Mouse (Mus musculus): ENCODE results near the gene Gm49486.
A peak's percentile ranks its signal among the peaks of the same experiment; 100 is the strongest.

The Gm49486 gene

GRCm38 (mm10) chr15:79271124-79271746 is 42.0 kb downstream of the Gm49486 start:
- peak; percentile 24 to 33 for DNase-seq

GRCm38 (mm10) chr15:79273020-79273419 is 43.8 kb downstream of the Gm49486 start:
- no peak for DNase-seq

GRCm38 (mm10) chr15:79277728-79278127 is 48.5 kb downstream of the Gm49486 start:
- DNase-seq, result no peak

- peak; percentile 34 to 45 for DNase-seq
Measured at GRCm38 (mm10) chr15:79280209-79280608, 51.0 kb downstream of the Gm49486 start.

DNA sequence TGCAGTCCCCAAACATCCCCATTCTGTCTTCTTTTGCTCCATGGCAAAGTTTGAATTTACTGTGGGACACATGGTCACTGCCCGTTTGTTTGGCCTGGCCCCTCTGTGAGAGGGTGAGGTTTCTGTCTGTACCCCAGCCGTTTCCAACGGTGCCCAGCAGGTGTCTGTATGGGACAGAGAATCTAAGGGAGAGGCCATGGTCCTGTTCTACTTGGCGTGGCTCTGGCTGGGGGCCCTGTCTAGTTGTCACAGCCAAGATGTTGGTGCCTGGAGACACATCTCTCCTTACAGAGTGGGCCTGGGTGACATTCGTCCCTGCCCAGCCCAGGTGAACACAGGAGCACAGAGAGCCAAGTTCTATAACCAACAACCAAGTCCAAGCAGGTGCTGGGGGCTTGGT is 51.7 kb downstream of the Gm49486 start:
- no peak for DNase-seq

DNA sequence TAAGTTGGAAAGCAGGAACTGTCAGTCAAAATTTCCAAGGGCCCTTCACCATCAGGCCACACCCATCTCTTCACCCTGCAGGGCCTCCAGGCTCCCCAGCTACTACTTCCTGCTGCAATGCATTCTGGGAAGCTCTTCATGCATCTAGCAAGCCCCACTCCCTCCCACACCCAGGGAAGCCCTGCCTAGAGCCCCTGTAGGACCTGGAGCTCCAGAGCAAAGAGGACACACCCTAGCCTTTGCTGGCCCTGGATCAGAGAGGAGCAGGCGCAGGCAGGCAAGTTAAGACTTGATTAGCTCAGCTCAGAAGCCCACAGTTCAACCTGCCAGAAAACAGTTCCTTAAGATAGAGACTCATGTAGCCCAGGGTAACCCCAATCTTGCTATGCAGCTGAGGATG is 52.2 kb downstream of the Gm49486 start:
- DNase-seq, result peak; percentile 28 to 66

DNA sequence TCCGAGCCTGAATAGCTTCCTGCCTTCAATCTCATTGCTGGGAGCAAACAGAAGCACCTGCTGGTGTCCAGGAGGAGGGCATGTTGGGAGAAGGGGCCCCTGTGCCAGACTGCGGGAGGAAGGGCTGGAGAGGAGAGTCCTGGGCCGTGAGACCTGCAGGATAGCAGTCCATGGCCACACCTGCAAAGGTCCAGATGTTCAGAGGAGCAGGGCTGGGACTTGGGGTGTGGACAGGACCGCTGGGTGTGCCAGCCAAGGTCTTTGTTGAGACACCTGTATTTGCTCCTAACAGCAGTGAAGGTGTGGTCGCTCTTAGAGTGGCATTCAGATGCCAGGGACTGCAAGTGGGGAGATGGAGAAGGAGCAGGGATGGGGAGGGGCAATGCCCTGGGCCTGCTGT is 53.2 kb downstream of the Gm49486 start:
- no peak for DNase-seq

DNA sequence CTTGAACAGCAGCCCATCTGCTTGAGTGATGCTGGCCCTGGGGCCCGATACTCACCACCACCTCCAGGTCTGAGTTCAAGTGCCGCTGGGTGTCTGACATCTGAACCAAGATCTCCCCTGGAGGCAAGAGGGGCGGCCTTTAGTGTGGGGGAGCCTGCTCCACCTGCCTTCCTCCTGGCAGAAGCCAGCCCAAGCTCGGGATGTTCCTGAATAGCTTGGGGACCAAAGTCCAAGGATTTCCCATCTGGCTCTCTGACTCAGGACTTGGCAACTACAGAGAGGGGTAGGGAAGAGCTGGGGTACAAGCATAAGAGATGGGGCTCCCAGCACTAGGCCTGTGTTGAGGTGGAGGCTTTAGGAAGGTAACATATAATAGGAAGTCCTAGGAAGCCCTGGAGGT is 54.2 kb downstream of the Gm49486 start:
- no peak for DNase-seq

- DNase-seq, result no peak
Measured at GRCm38 (mm10) chr15:79285399-79285798, 56.2 kb downstream of the Gm49486 start, which contains the start of gene Baiap2l2. Gene Baiap2l2 (minus strand): TSS chr15:79285537.

GRCm38 (mm10) chr15:79286141-79286540 is 57.0 kb downstream of the Gm49486 start:
- no peak for DNase-seq

- DNase-seq, result no peak
Measured at GRCm38 (mm10) chr15:79287091-79287490, 57.9 kb downstream of the Gm49486 start.

GRCm38 (mm10) chr15:79288387-79288786 is 59.2 kb downstream of the Gm49486 start:
- DNase-seq, result no peak

- no peak for DNase-seq
Measured at GRCm38 (mm10) chr15:79289441-79289840, 60.2 kb downstream of the Gm49486 start.

GRCm38 (mm10) chr15:79290340-79290739 is 61.1 kb downstream of the Gm49486 start:
- DNase-seq, result no peak

GRCm38 (mm10) chr15:79292779-79293178 is 63.6 kb downstream of the Gm49486 start:
- no peak for DNase-seq

DNA sequence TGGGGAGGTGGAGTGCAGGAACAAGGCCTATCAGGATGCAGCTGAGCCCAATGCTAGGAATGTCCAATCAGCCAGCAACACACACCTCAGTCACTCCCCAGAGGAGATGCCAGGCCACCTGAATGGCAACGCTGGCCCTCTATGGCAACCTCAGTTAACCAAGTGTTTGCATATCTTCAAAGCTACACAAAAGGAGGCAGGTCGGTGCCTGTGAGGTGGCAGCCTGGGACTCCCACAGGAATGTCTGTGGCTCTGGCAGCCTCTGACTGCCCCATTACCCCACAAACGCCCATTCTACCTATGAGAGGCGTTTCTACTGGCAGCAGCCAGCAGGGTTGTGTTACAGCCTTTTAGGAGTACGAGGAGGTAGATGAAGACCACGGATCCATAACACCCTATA is 69.4 kb downstream of the Gm49486 start:
- DNase-seq, result no peak

DNA sequence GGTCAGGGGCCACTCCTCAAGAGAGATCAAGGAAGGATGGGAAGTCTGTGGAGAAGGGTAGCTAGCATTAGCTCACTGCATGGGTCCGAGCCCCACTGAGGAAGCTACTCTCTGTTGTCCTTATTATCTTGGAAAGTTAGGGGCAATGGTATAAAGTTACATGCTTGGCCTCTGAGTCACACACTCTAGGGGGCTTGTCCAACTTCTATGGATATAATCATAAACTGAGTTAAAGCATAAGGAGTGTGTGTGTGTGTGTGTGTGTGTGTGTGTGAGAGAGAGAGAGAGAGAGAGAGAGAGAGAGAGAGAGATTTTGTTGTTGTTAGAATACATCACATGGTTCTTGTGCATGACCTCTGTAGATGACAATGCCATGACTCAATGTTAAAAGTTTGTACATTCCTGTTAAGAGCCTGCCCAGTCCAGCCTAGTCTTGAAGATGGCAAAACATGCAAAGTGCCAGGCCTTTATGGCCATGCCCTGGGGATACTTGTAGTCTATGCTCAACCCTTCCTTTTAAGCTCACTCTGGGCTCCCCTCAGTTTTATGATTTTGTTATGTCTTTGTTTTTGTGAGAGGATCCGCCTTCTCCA is 70.5 kb downstream of the Gm49486 start:
- DNase-seq, result no peak

DNA sequence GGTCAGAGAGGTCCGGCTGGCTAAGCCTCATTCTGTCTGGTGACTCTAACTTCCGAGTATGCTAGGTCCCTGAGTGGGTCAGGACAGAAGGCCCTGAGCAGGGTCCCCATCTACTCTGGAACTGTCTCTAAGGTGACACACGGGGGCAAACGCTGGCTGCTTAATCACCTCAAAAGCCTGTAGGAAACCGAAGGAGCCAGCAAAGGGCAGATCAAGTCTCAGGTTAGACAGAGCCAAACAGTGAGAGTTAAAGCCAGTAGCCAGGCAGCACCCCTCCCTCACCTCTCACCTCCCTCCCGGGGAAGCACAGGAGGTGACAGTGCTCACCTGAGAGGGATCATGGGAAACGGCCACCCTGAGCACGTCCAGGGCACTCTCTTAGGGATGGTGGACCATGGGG is 74.5 kb downstream of the Gm49486 start:
- peak in 1 of 2 experiments; percentile 23 for DNase-seq

DNA sequence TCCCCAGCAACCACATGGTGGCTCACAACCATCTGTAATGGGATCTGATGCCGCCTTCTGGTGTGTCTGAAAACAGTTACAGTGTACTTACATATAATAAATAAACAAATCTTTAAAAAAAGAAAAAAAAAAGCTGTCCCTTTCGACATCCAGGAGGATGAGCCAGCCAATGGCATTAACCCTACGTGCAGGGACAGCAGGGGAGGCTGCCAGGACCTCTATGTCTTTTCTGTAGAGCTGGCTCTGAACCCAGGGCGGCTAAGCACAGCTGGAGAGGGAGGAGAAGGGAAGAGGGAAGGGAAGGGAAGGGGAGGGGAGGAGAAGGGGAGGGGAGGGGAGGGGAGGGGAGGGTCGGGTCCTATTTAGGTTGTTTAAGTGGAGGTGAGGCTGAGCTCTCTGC is 75.6 kb downstream of the Gm49486 start:
- DNase-seq, result no peak

GRCm38 (mm10) chr15:79306043-79306637 is 76.9 kb downstream of the Gm49486 start:
- no peak for DNase-seq

All from thymus, adult 18-20 months (tissue).